Mouse (Mus musculus): Measurements from ENCODE around the gene Nsun5. TPM values are rescaled to one million over a fixed set of nuclear protein-coding genes. Genes with fewer than 3 reads are reported as not detected.

Gene Nsun5
- polyA plus RNA-seq, 3 experiments from 2014 or later: 21.8 to 28.0 (median 23.3) TPM

GRCm38 (mm10) chr5:135375167-135375566 lies 5.4 kb downstream of the Nsun5 start:
- no peak for ATAC-seq

DNA sequence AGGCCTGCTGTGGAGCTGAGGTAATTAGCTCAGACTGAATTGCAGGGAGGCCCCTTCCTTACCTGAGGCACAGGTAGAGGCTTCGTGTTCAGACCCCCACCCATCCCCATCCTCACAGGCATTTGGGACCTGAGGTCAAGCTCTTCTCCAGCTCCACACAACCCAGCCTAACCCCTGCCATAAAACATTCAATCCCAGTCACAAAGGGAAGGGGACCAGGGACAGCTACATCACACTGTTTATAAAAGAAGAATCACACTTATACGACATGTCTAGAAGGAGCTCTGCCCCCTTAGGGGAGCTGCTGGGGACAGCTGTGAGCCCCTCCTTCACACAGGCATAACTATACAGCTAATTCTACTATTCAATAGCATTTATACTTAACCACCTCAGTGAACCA lies 6.6 kb downstream of the Nsun5 start:
- ATAC-seq: no peak

DNA sequence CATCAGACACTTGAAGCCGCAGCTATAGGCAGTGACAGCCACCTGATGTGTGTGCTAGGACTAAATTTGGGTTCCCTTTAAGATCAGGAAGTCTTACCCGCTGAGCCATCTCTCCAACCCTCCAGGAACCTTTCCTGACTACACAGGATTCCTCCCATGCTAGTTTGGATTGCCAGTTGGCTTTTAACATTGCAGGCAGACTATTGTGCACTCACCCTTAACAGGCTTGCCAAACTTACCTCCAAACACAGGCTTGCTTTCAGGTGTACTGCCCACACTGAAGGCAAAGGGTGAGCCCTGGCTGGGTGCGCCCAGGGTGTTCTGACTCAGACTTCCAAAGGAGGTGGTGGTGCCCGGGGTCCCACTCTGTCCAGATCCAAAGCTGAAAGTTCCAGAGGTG lies 10.9 kb downstream of the Nsun5 start:
- ATAC-seq: no peak

- ATAC-seq: no peak
Observed at GRCm38 (mm10) chr5:135381356-135381925, 11.7 kb downstream of the Nsun5 start.

DNA sequence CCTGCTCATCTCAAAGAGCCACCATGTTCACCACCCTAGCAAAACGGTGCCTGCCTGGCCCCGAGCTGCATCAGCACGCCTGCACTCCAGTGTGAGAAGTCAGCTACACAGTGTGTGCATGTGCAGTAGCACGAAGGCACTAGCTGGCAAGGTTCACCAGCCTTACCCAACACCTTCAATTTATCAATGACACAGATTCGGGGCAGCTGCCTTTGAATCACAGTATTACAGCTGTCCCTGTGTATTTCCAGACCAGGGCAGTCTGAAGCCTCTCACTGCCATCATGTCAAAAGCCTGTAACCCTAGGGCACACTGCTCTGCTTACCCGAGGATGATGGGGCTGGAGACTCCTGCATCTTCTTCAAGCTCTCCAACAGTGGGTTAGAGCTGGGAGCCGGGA lies 13.0 kb downstream of the Nsun5 start:
- no peak for ATAC-seq

DNA sequence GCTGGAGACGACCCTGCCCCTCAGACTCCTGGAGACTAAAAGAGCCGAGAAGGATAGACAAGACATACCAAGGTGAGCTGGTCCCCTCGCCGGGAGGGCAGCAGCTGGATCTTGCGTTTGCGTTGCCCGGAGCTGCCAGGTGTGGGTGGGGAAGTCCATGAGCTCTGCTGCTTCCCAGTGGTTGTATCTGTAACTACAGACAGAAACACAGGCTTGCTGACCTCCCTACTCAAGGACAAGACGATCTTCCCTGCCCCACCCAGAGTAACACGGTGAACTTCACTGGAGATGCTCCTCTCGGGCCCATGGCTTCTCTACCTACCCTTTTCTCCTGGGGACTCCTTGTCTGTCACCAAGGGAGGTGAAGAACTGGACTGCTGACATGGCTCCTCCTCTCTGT lies 14.0 kb downstream of the Nsun5 start:
- no peak for ATAC-seq

- ATAC-seq: peak; percentile 94
Observed at GRCm38 (mm10) chr5:135394004-135394823, 24.5 kb downstream of the Nsun5 start, which contains the start of gene Pom121. TSS of gene Pom121 (minus strand) at chr5:135394546.

DNA sequence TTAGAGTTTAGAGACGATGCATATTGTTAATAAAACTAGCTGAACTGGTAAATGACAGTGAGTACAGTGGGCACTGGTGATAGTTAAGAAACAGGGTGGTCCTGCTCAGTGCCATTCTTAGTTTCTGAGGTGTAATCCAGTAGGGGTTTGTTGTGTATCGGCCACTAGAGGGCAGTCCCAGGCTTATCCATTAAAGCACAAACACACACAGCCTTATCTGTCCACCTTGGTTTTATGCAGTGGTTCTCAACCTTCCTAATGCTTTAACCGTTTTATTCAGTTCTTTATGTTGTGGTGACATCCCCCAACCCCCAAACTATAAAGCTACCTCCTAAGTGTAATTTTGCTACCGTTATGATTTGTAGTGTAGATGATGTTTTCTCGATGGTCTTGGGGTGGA lies 26.1 kb downstream of the Nsun5 start:
- no peak for ATAC-seq

DNA sequence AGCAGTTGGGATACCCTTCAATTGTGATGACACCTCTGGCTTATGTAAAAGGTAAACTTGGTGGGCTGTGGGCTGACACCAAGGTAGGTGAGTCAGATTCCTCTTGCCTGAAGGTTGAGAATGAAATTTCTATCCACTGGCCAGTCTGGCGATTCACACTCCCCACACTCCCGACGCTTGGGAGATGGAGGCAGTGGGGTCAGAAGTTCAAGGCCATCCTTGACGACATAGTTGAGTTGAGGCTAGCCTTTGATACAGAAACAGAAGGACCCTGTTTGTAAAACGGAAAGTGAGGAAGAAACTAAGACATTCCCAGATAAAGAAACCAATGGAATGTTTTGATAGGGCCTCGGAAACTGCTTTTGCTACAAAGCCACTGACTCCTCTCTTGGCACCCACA lies 29.6 kb downstream of the Nsun5 start:
- ATAC-seq: no peak

DNA sequence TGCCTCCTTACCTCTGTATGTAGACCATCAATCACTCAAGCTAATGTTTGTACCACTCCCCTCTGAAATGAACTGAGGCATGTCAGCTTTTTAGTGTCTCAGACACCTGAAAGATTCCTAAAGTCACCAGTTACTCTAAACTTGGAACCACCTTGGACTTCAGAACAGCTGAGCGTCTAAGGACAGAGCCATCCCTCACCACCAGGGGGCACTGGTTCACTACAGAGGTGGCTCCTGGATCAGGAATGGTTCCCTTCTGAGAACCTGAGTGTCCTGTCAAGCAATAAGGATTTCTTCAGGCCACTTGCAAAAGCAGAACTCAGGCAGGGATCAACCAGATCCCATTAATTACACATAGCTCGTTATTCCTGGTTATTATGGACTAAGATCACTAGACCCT lies 30.5 kb downstream of the Nsun5 start:
- ATAC-seq: peak; percentile 75

- no peak for ATAC-seq
Observed at GRCm38 (mm10) chr5:135404623-135405022, 34.9 kb downstream of the Nsun5 start.

- ATAC-seq: no peak
Observed at GRCm38 (mm10) chr5:135405437-135405836, 35.7 kb downstream of the Nsun5 start.

GRCm38 (mm10) chr5:135408114-135408513 lies 38.4 kb downstream of the Nsun5 start:
- ATAC-seq: no peak

GRCm38 (mm10) chr5:135410266-135410665 lies 40.5 kb downstream of the Nsun5 start:
- ATAC-seq: no peak

Other genes starting within 250 kb of the Nsun5 start
- gene Tbl2, start 220.3 kb upstream of the Nsun5 start, polyA plus RNA-seq (2017; shearing (Covaris generic)): 1 to 10 TPM; 5.2 to 9.2 (median 5.8) TPM
- 10 to 100 TPM; 39.0 to 55.4 (median 54.2) TPM for gene Bcl7b, start 201.7 kb upstream of the Nsun5 start, polyA plus RNA-seq (2017; shearing (Covaris generic))
- gene Baz1b, start 182.7 kb upstream of the Nsun5 start, polyA plus RNA-seq (2017; shearing (Covaris generic)): 10 to 100 TPM; 25.0 to 27.5 (median 26.0) TPM
- under 1 TPM in 1 of 3 experiments, not detected in 2; 0.15 TPM for gene Fzd9, start 118.7 kb upstream of the Nsun5 start, polyA plus RNA-seq (2017; shearing (Covaris generic))
- not detected for gene Fkbp6, start 19.9 kb upstream of the Nsun5 start, polyA plus RNA-seq (2017; shearing (Covaris generic))
- not detected for gene Trim50, start 16.7 kb upstream of the Nsun5 start, polyA plus RNA-seq (2017; shearing (Covaris generic))
- 10 to 100 TPM; 13.2 to 18.7 (median 13.7) TPM for gene Pom121, start 24.6 kb downstream of the Nsun5 start, polyA plus RNA-seq (2017; shearing (Covaris generic))
- 10 to 100 TPM in 1 of 3 experiments, 1 to 10 TPM in 2; 5.2 to 45.4 (median 6.7) TPM for gene Hip1, start 175.2 kb downstream of the Nsun5 start, polyA plus RNA-seq (2017; shearing (Covaris generic))
- not detected for gene Ccl26, start 193.6 kb downstream of the Nsun5 start, polyA plus RNA-seq (2017; shearing (Covaris generic))
- not detected for gene Ccl24, start 203.1 kb downstream of the Nsun5 start, polyA plus RNA-seq (2017; shearing (Covaris generic))